Mouse (Mus musculus) midbrain, embryonic 16.5 days (tissue): ENCODE measurements at regions not wholly inside any gene's neighbourhood (a gene's known extent, or its start where the extent isn't known, plus 50 kb on each side); places are given as distances from the start of the nearest gene placed in this dataset.
A peak's percentile ranks its signal among the peaks of the same experiment; 100 is the strongest.

Source experiments
- ATAC-seq: fragments of 200-750 bp; cut with Nextera tagmentation; 2 replicates; pipeline ENCODE4 v1.8.0; 2017; ENCODE audit warnings: moderate TSS enrichment
- H3K27ac ChIP-seq: fragments of 300-500 bp; sonication (generic); 2 replicates; pipeline ENCODE4 v1.5.1; 2014; ENCODE audit warnings: mild to moderate bottlenecking, low read length, mixed read lengths
- H3K27me3 ChIP-seq: fragments of 300-500 bp; sonication (generic); 2 replicates; pipeline ENCODE4 v1.6.1; 2014; ENCODE audit warnings: low read depth, low read length, mixed read lengths; ENCODE audit not compliant: control insufficient read depth, insufficient read depth
- H3K36me3 ChIP-seq: fragments of 300-500 bp; sonication (generic); 2 replicates; pipeline ENCODE4 v1.6.1; 2014; ENCODE audit warnings: mild to moderate bottlenecking, low read length, moderate library complexity, mixed read lengths; ENCODE audit not compliant: control insufficient read depth, insufficient read depth
- H3K4me1 ChIP-seq: fragments of 300-500 bp; sonication (generic); 2 replicates; pipeline ENCODE4 v1.6.1; 2014; ENCODE audit warnings: mild to moderate bottlenecking, low read length, mixed read lengths; ENCODE audit not compliant: control insufficient read depth, insufficient read depth
- H3K4me2 ChIP-seq: fragments of 300-500 bp; sonication (generic); 2 replicates; pipeline ENCODE4 v1.6.1; 2014; ENCODE audit warnings: mild to moderate bottlenecking, low read length, mixed read lengths
- H3K4me3 ChIP-seq: fragments of 300-500 bp; sonication (generic); 2 replicates; pipeline ENCODE4 v1.5.1; 2014; ENCODE audit warnings: low read depth, mild to moderate bottlenecking, low read length, moderate library complexity, mixed read lengths
- H3K9ac ChIP-seq: fragments of 300-500 bp; sonication (generic); 2 replicates; pipeline ENCODE4 v1.6.1; 2014; ENCODE audit warnings: low read depth, low read length, mixed read lengths
- H3K9me3 ChIP-seq: fragments of 300-500 bp; sonication (generic); replicated peaks from 2 replicates; pipeline ENCODE4 v1.6.1; 2014; ENCODE audit warnings: mild to moderate bottlenecking, low read length, mixed read lengths; ENCODE audit not compliant: control insufficient read depth, poor library complexity, severe bottlenecking
- WGBS: fragments of 180-500 bp; shearing (Covaris S2); extraction: QIAGEN DNeasy Blood & Tissue Kit; methylation state at CpG from one replicate; pipeline ENCODE4 v1.1.7; 2014; 5-methylcytosine and 5-hydroxymethylcytosine counted together

DNA sequence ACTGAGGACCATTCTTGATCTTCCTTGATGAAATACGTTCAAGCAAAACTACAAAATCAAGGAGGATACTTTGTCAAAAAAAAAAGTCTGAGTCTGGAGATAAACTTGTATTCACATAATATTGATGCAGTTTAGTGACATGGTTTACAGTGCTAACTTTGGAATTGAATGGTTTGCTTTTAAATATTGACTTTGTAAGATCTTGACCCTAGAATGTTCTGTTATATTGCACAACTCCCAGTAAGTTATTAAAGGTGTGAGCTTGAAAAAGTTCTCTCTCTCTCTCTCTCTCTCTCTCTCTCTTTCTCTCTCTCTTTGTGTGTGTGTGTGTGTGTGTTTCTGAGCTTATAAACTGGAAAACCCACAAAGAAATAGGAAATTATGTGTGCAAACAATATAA lies 186.9 kb upstream of the Bdnf start:
- no peak overlapping the region for H3K4me3 ChIP-seq
- 0 out of 2 replicates have a peak, but pooled peaks cover 3% of the 10 kb centered on the region for H3K9me3 ChIP-seq
- H3K27ac ChIP-seq, result no peak overlapping the region
- no peak overlapping the region for H3K9ac ChIP-seq
- H3K4me1 ChIP-seq, result no peaks in the 10 kb centered on the region
- no peaks in the 10 kb centered on the region for H3K36me3 ChIP-seq
- 90% methylated on average over 1 of the region's 1 CpGs for WGBS
- H3K4me2 ChIP-seq, result no peak overlapping the region
- ATAC-seq, result no peak
- H3K27me3 ChIP-seq, result no peaks in the 10 kb centered on the region

DNA sequence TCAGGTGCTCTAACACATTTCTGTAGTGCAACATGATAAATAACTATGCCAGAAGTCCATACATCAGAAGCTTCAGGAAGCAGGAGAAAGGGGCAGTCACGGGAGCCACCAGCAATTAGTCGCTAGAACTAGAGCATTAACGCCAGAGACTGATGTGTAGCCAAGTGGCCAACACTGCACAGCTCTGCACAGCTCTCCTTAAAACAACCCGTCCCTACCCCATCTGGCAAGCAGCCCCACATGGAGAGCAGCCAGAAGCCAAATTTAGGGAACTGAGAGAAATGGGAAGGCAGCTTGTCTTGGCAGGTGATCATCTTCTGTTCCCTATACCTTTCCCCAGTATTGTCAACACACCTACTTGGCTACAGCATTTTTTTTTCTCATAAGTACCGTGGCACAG lies 172.3 kb upstream of the Bdnf start:
- H3K9ac ChIP-seq, result no peak overlapping the region
- no peak overlapping the region for H3K4me2 ChIP-seq
- no peak overlapping the region for H3K4me3 ChIP-seq
- H3K27me3 ChIP-seq, result no peaks in the 10 kb centered on the region
- ATAC-seq, result no peak
- no peaks in the 10 kb centered on the region for H3K9me3 ChIP-seq
- no peak overlapping the region for H3K27ac ChIP-seq
- no peaks in the 10 kb centered on the region for H3K4me1 ChIP-seq
- WGBS, result 72% methylated on average over 5 of the region's 5 CpGs
- H3K36me3 ChIP-seq, result no peaks in the 10 kb centered on the region

DNA sequence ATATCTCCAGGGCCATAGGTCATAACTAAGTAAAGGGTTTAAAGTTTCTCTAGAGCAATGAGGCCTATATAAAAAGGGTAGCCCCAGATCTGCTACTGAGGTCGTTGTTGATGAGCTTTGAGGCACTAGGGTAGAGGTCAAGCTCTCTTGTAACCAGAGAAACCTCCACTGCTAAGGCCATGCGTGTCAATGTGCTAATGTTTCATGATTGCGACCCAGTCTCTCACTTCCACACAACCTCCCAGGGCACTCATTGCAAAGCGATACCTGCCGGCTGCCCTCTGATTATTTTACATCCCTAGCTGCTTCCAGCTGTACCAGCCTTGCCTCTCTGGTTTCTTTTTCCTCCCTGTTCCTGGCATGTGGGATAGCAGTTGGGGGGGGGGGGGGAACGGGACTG lies 169.6 kb upstream of the Bdnf start:
- WGBS, result 76% methylated on average over 6 of the region's 6 CpGs
- H3K4me1 ChIP-seq, result no peaks in the 10 kb centered on the region
- ATAC-seq, result no peak
- no peak overlapping the region for H3K27ac ChIP-seq
- no peak overlapping the region for H3K4me3 ChIP-seq
- H3K9me3 ChIP-seq, result no peaks in the 10 kb centered on the region
- H3K27me3 ChIP-seq, result no peaks in the 10 kb centered on the region
- H3K9ac ChIP-seq, result no peak overlapping the region
- no peak overlapping the region for H3K4me2 ChIP-seq
- no peaks in the 10 kb centered on the region for H3K36me3 ChIP-seq

DNA sequence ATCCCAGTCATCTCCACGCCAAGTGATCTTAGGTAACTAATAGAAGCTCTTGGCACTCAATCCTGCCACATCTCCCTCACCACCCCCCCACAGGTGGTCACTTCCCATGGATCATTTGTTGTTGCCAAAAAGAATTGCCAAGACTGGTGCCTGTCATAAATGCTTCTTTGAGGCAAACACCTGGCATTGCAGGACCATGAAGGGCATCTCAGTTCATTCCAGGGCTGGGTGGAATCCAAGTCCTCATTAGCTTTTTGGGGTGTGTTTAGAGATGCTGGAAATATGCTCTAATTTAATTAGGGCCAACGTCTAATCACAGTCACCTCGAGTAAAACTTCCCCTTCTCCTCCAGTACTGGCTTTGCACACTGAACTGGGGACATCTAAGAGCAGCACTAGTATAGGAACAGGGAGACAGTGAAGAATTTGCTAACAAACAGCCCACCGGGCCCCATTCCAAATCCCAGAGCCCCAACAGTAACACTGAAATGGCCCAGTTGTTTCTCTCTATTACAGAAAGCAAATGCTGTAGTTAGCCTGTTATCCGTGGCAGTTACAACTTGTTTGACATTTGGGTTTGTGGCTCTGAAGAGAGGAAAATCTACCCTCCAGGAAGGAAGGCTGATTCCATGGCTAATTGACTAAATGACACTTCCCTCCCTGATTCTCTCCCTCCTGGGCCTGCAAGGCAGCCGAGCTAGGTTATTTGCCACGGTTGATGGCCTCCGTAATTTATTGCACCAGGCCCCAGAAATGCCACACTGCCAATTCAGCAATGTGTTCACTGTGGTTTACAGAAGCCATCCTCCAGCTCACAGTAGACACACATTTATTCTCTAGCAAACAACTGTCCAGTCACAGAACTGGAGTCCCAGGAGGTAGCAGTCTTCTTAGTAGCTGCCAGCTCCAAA lies 164.2 kb upstream of the Bdnf start:
- no peaks in the 10 kb centered on the region for H3K27me3 ChIP-seq
- peak; percentile 75; the same call in 1 of the 2 replicates for ATAC-seq
- no peak overlapping the region for H3K4me3 ChIP-seq
- no peak overlapping the region for H3K27ac ChIP-seq
- no peaks in the 10 kb centered on the region for H3K36me3 ChIP-seq
- no peak overlapping the region for H3K4me2 ChIP-seq
- H3K4me1 ChIP-seq, result no peaks in the 10 kb centered on the region
- WGBS, result 61% methylated on average over 8 of the region's 8 CpGs
- no peak overlapping the region for H3K9ac ChIP-seq
- H3K9me3 ChIP-seq, result no peaks in the 10 kb centered on the region

DNA sequence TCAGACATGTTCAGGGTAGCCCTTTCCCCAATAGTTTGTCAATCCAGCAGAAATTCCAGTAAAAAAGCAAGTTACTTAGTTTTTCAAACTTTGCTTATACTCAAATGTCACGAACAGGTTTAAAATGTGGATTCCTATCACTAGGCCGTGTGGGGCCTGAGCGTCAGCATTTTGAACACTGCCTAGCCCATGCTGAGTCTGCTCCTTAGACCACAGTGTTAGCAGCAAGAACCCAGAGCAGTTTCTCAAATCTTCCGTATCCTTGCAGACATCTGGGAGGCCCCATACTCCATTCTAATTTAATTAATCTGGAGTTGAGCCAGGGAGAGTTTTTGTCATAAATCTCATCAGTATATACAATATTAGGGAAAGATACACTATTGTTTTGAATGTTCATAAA lies 163.4 kb upstream of the Bdnf start:
- WGBS, result 80% methylated on average over 4 of the region's 4 CpGs
- no peak for ATAC-seq

DNA sequence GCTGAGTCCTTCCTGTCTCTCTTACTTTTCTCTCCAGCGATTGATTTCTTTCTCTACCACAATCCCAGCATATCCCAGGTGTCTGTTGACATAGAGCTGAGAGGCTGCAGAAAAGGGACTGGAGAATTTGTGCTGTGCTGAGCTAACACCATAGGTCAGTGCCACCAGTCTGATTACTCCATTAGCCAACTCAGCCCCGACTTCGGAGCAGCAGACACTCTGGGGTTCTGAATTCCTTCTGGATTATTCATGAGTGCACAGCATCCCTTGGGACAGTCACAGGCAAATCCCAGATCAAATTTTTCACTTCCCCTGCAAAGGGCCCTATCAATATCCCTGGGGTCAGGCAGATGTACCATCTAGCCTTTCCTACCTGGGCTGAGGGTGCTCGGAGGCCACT lies 155.2 kb upstream of the Bdnf start:
- Histone ChIP-seq H3K9me3 (no peaks in the 10 kb centered on the region), H3K36me3 (no peaks in the 10 kb centered on the region), H3K27ac (no peak overlapping the region), H3K4me1 (no peaks in the 10 kb centered on the region), H3K27me3 (no peaks in the 10 kb centered on the region), H3K4me2 (no peak overlapping the region), H3K4me3 (no peak overlapping the region), H3K9ac (no peak overlapping the region)
- 88% methylated on average over 4 of the region's 4 CpGs for WGBS
- no peak for ATAC-seq

More for the DNA sequence above, 163.4 kb upstream of the Bdnf start:
- Histone ChIP-seq H3K36me3 (no peaks in the 10 kb centered on the region), H3K27ac (no peak overlapping the region), H3K4me2 (no peak overlapping the region), H3K9me3 (no peaks in the 10 kb centered on the region), H3K9ac (no peak overlapping the region), H3K4me3 (no peak overlapping the region), H3K27me3 (no peaks in the 10 kb centered on the region), H3K4me1 (no peaks in the 10 kb centered on the region)

DNA sequence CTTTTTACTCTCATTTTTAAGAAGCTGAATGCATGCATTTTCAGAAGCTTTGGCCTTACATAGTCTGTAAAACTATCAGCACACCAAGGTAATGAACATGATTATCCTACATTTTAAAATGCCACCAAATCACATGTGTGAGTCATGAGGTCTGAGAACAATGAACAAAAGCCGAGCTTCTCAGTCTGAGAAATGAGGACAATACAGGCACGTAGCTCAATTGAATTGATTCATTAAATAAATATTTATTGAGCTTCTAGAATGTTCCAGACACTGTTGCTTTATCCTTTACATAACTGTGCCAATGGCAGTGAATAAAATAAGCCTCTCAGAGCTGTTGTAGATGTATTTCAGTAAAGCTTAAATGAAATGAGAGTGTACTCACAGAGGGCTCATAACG lies 154.0 kb upstream of the Bdnf start:
- Histone ChIP-seq H3K4me3 (no peak overlapping the region), H3K4me2 (no peak overlapping the region), H3K4me1 (no peaks in the 10 kb centered on the region), H3K36me3 (no peaks in the 10 kb centered on the region), H3K9me3 (no peaks in the 10 kb centered on the region), H3K9ac (no peak overlapping the region), H3K27me3 (no peaks in the 10 kb centered on the region), H3K27ac (no peak overlapping the region)
- ATAC-seq, result no peak
- 39% methylated on average over 3 of the region's 3 CpGs for WGBS

DNA sequence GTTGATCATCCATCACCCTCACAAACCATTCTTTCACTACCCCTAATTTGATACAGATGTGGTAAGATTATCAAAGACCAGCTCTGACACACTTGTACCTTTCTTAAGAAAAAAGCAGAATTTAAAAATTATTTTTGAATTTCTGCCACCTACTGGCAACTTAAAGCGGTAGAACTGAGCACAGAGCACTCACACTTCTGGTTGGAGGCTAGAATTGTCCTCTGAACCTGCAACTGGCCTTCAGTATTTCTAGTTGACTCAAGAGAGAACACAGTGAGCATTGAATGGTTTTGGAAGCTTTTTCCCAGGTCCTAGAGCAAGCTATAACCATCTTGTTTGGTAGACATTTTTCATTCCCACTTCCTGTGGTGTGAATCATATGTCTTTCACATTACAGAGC lies 135.0 kb upstream of the Bdnf start:
- Histone ChIP-seq H3K27me3 (no peaks in the 10 kb centered on the region), H3K4me1 (no peaks in the 10 kb centered on the region), H3K27ac (no peak overlapping the region), H3K9me3 (no peaks in the 10 kb centered on the region), H3K4me2 (no peak overlapping the region), H3K9ac (no peak overlapping the region), H3K36me3 (no peaks in the 10 kb centered on the region), H3K4me3 (no peak overlapping the region)
- WGBS, result 74% methylated on average over 1 of the region's 1 CpGs
- no peak for ATAC-seq

DNA sequence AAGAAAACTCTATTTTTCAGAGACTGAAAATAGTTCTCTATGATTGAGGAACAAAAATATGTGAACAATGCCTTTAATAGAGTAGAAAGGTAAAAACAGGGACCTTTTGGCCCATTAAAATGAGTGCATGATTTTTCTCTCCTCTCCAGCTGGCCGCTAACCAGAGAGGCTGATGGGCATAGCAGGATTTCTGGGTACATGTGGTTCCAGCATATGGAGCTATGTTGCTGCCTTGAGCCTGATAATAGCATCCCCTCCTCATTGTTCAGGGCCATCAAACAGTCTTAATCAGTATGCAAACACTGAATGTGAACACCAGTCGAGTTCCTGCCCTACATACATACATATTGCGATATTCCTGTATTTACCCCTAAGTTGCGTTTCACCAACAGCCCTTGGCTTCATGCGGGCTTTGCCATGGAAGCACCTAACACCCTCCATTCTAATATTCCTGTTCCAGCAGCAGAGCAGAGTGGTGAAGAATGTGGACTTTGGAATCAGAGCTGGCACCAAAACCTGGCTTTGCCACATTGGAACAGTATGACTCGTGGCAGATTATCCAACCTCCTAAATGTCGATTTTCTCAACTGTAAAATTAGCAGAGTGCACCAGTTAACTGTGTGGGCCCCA lies 127.9 kb upstream of the Bdnf start:
- Histone ChIP-seq H3K9ac (no peak overlapping the region), H3K4me1 (no peaks in the 10 kb centered on the region), H3K4me3 (no peak overlapping the region), H3K27me3 (no peaks in the 10 kb centered on the region), H3K27ac (no peak overlapping the region), H3K4me2 (no peak overlapping the region), H3K9me3 (no peaks in the 10 kb centered on the region), H3K36me3 (no peaks in the 10 kb centered on the region)
- ATAC-seq, result no peak
- 85% methylated on average over 7 of the region's 7 CpGs for WGBS
